Mouse (Mus musculus) kidney, embryonic 14.5 days (tissue): ENCODE results near the gene Fcna. TPM values are rescaled to one million over a fixed set of nuclear protein-coding genes. Genes with fewer than 3 reads are reported as not detected.
A peak's percentile ranks its signal among the peaks of the same experiment; 100 is the strongest.

Experiments used
- ATAC-seq: fragments of 200-750 bp; cut with Nextera tagmentation; 2 replicates; pipeline ENCODE4 v1.8.0; 2017; ENCODE audit warnings: moderate number of reproducible peaks, mild to moderate bottlenecking, moderate TSS enrichment, moderate library complexity; ENCODE audit not compliant: low FRiP score, low TSS enrichment
- H3K27ac ChIP-seq: fragments of 300-500 bp; sonication (generic); 2 replicates; pipeline ENCODE4 v1.5.1; 2014; ENCODE audit warnings: low read depth, mild to moderate bottlenecking, low read length, moderate library complexity, mixed read lengths
- H3K27me3 ChIP-seq: fragments of 300-500 bp; sonication (generic); 2 replicates; pipeline ENCODE4 v1.6.1; 2014; ENCODE audit warnings: mild to moderate bottlenecking, low read length; ENCODE audit not compliant: control insufficient read depth, insufficient read depth
- H3K36me3 ChIP-seq: fragments of 300-500 bp; sonication (generic); 2 replicates; pipeline ENCODE4 v1.6.1; 2014; ENCODE audit warnings: low read length, mixed read lengths; ENCODE audit not compliant: control insufficient read depth, insufficient read depth
- H3K4me1 ChIP-seq: fragments of 300-500 bp; sonication (generic); 2 replicates; pipeline ENCODE4 v1.6.1; 2014; ENCODE audit warnings: low read length, mixed read lengths; ENCODE audit not compliant: control insufficient read depth, insufficient read depth
- H3K4me2 ChIP-seq: fragments of 300-500 bp; sonication (generic); replicated peaks from 2 replicates; pipeline ENCODE4 v1.6.1; 2014; ENCODE audit warnings: low read depth, mild to moderate bottlenecking, low read length
- H3K4me3 ChIP-seq: fragments of 300-500 bp; sonication (generic); 2 replicates; pipeline ENCODE4 v1.5.1; 2014; ENCODE audit warnings: mild to moderate bottlenecking, low read length
- H3K9ac ChIP-seq: fragments of 300-500 bp; sonication (generic); 2 replicates; pipeline ENCODE4 v1.6.1; 2014; ENCODE audit warnings: low read depth, mild to moderate bottlenecking, low read length, moderate library complexity
- H3K9me3 ChIP-seq: fragments of 300-500 bp; sonication (generic); 2 replicates; pipeline ENCODE4 v1.6.1; 2016; ENCODE audit warnings: low read length; ENCODE audit not compliant: control insufficient read depth
- whole genome bisulfite sequencing: fragments of 180-500 bp; shearing (Covaris S2); extraction: QIAGEN DNeasy Blood & Tissue Kit; methylation state at CpG from one replicate; pipeline ENCODE4 v1.1.7; 2014; 5-methylcytosine and 5-hydroxymethylcytosine counted together
- polyA plus RNA-seq: library from polyadenylated mRNA; unstranded; fragments of >200 nt; fragmentation: Nextera tagmentation; extraction: Ambion mirVana; gene quantifications from 2 replicates; pipeline ENCODE4 v1.2.1, GENCODE M21; 2014

The Fcna gene
- polyA plus RNA-seq, 1 experiment from 2014 or later = 1.9 TPM

DNA sequence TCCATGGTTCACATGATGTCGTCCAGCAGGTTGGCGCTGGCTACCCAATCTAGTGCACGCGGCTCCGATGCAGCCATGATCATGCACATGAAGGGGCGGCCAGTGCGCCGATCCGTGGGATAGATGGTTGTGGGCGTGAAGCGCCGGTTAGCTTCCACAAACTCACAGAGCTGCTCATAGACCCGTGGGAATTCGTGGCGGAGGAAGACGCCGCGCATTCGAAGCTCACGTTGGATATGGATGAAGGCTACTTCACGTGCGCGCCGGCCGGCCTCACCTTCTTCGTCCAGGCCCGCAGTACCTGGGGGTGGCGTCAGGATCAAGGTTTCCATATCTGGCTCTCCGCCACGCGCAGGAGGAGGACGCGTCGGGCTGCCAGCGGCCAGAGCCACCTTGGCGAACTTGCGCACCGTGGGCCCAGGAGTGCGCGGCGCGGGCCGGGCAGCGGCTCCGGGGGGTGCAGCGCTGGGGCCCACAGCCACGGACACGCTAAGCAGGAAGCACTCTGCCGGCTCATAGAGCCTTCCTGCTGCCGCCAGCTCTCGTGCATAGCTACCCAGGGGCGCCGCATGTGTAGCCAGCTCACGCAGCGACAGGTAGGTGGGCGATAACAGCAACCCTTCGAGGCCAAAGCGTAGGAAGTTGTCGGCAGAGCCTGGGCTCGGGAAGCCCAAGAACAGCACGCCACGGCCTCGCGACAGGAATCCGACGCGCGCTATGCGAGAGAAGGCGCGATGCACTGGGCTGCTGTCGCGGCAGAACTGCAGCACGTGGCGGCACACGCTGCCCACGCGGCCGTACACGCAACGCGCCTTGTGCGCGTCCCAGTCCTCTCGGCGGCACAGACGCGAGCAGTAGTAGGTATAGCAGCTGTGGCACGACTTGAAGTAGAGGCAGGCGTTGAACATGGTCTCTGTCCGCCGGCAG is 50.6 kb downstream of the Fcna start:
- Histone ChIP-seq H3K9ac (0 out of 2 replicates have a peak overlapping the region, but pooled peaks have one; percentile 23), H3K4me3 (peak overlapping the region; percentile 22), H3K4me2 (peak overlapping the region; percentile 36), H3K4me1 (peaks cover 45% of the 10 kb centered on the region), H3K9me3 (peaks cover 2% of the 10 kb centered on the region; the same call in 1 of the 2 replicates), H3K27me3 (peaks cover 56% of the 10 kb centered on the region), H3K27ac (no peak overlapping the region), H3K36me3 (no peaks in the 10 kb centered on the region; the same call in 1 of the 2 replicates)
- WGBS = 15% methylated on average over 92 of the region's 92 CpGs
- ATAC-seq = no peak

DNA sequence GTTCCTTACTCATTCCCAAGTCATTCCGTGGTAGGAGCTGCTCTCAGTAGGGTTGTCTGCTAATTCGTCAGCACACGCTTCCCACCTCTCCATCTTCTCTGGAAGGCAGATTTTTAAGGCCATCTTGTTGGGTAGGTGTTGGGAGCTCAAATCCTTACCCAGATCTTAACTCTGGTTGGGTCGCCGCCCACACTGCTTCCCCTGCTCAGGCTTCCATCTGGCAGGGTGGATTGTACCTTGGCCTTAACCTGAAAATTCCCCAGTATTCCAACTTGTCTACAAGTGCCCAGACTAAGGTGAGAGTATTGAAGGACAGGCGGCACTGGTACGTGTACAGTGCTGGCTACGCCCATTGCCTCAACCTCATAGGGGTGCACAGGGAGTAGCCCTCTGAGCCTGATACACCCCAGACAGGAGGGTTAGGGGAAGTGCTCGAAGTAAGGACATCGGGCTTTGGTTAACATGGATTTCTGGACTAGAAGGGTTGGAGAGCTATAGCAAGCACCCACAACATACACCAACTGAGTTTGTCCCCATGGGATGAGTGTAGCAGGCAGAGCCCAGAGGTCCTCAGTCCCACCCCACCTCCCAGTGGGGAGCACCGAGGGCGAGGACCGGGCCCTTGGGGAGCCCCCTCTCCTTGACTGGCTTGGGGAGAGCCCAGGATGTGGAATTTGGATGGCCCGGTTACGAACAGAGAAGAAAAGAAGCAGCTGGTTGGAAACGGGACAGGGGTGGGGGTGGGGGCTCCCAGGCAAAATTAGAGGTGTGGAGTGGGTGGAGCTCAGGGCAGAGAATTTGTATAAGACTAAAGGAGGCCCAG is 51.6 kb downstream of the Fcna start:
- no peak for ATAC-seq
- Histone ChIP-seq H3K27ac (no peak overlapping the region), H3K4me2 (peak overlapping the region; percentile 59; the same call in 1 of the 2 replicates), H3K4me3 (0 out of 2 replicates have a peak overlapping the region, but pooled peaks have one; percentile 58), H3K9me3 (peaks cover 2% of the 10 kb centered on the region; the same call in 1 of the 2 replicates), H3K4me1 (peaks cover 40% of the 10 kb centered on the region), H3K9ac (peak overlapping the region; percentile 51; the same call in 1 of the 2 replicates), H3K36me3 (no peaks in the 10 kb centered on the region; the same call in 1 of the 2 replicates), H3K27me3 (peaks cover 56% of the 10 kb centered on the region)
- 77% methylated on average over 16 of the region's 16 CpGs for WGBS

DNA sequence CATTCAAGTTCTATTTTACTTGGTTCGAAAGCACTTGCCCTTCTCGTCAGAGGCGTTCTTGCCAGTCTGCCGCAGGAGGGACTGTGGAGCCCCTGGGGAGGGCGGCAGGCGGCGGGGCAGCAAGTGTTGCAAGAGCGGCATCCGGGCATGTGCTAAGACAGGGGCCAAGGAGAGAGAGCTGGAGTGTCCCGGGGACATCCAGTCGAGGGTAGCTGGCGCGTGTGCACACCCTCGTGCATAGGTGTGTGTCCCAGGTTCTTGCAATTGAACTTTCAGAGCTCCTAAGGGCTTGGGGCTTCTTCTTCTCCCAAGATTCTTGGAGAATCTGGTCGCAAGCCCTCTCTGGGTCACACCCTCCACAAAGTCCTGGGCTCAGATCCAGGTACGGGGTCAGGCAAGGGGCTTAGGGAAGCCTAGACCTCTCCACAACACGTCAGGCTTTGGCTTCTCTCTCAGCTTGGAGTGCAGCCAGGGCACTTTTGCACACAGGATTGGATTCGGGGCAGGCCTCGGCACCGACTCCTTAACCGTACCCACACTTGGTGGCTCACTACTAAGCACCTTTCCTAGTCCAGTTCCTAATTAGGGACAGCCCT is 52.3 kb downstream of the Fcna start:
- 18% methylated on average over 21 of the region's 21 CpGs for WGBS
- no peak for ATAC-seq
- Histone ChIP-seq H3K27ac (peak overlapping the region; percentile 82; the same call in 1 of the 2 replicates), H3K4me1 (peaks cover 40% of the 10 kb centered on the region), H3K4me2 (peak overlapping the region; percentile 59), H3K27me3 (peaks cover 50% of the 10 kb centered on the region), H3K4me3 (peak overlapping the region; percentile 58), H3K36me3 (peaks cover 5% of the 10 kb centered on the region; the same call in 1 of the 2 replicates), H3K9ac (peak overlapping the region; percentile 51), H3K9me3 (peaks cover 2% of the 10 kb centered on the region; the same call in 1 of the 2 replicates)

Other genes starting within 250 kb of the Fcna start
- gene Entpd2, start 232.2 kb downstream of the Fcna start, polyA plus RNA-seq = 2.0 and 2.7 TPM in 2 replicates
- 32.8 and 34.0 TPM in 2 replicates for gene Npdc1, start 228.7 kb downstream of the Fcna start, polyA plus RNA-seq
- not detected in 2 replicates for gene Fut7, start 204.8 kb downstream of the Fcna start, polyA plus RNA-seq
- gene Abca2, start 199.3 kb downstream of the Fcna start, polyA plus RNA-seq = 8.1 and 11.2 TPM in 2 replicates
- gene Clic3, start 171.2 kb downstream of the Fcna start, polyA plus RNA-seq = 0.57 and 1.2 TPM in 2 replicates
- 23.5 and 23.9 TPM in 2 replicates for gene Paxx, start 166.9 kb downstream of the Fcna start, polyA plus RNA-seq
- 1.1 and 1.5 TPM in 2 replicates for gene Ptgds, start 158.0 kb downstream of the Fcna start, polyA plus RNA-seq
- not detected in 2 replicates for gene Lcn12, start 134.1 kb downstream of the Fcna start, polyA plus RNA-seq
- gene Fbxw5, start 127.3 kb downstream of the Fcna start, polyA plus RNA-seq = 58.1 and 87.6 TPM in 2 replicates
- gene C8g, start 126.3 kb downstream of the Fcna start, polyA plus RNA-seq = 7.9 and 9.8 TPM in 2 replicates
- 30.2 and 34.0 TPM in 2 replicates for gene Traf2, start 81.1 kb downstream of the Fcna start, polyA plus RNA-seq
- 314 and 436 TPM in 2 replicates for gene Edf1, start 70.2 kb downstream of the Fcna start, polyA plus RNA-seq
- 3.3 and 7.5 TPM in 2 replicates for gene Mamdc4, start 53.2 kb downstream of the Fcna start, polyA plus RNA-seq
- gene Phpt1, start 52.8 kb downstream of the Fcna start, polyA plus RNA-seq = 229 and 294 TPM in 2 replicates
- 0.07 and 0.18 TPM in 2 replicates for gene Ajm1, start 46.3 kb downstream of the Fcna start, polyA plus RNA-seq
- gene Rabl6, start 19.5 kb downstream of the Fcna start, polyA plus RNA-seq = 59.6 and 81.1 TPM in 2 replicates
- 0.23 and 0.29 TPM in 2 replicates for gene Ccdc183, start 10.4 kb downstream of the Fcna start, polyA plus RNA-seq
- 24.3 and 35.0 TPM in 2 replicates for gene Tmem141, start 6.0 kb downstream of the Fcna start, polyA plus RNA-seq
- gene Lcn8, start 25.1 kb upstream of the Fcna start, polyA plus RNA-seq = not detected in 2 replicates
- not detected in 2 replicates for gene Lcn5, start 29.9 kb upstream of the Fcna start, polyA plus RNA-seq
- not detected in 2 replicates for gene Lcn6, start 48.8 kb upstream of the Fcna start, polyA plus RNA-seq
- gene Lcn10, start 54.7 kb upstream of the Fcna start, polyA plus RNA-seq = not detected in 2 replicates
- not detected in 2 replicates for gene Obp2a, start 72.0 kb upstream of the Fcna start, polyA plus RNA-seq
- gene Bmyc, start 78.7 kb upstream of the Fcna start, polyA plus RNA-seq = 83.2 and 93.7 TPM in 2 replicates
- not detected in 2 replicates for gene Obp2b, start 109.0 kb upstream of the Fcna start, polyA plus RNA-seq
- 0.45 TPM in 1 of 2 replicates, not detected in the other for gene Lcn3, start 137.5 kb upstream of the Fcna start, polyA plus RNA-seq
- gene Lcn11, start 149.0 kb upstream of the Fcna start, polyA plus RNA-seq = not detected in 2 replicates
- not detected in 2 replicates for gene Gm13539, start 154.2 kb upstream of the Fcna start, polyA plus RNA-seq
- not detected in 2 replicates for gene Glt6d1, start 187.8 kb upstream of the Fcna start, polyA plus RNA-seq
- not detected in 2 replicates for gene Lcn9, start 195.1 kb upstream of the Fcna start, polyA plus RNA-seq
- not detected in 2 replicates for gene Sohlh1, start 219.2 kb upstream of the Fcna start, polyA plus RNA-seq
- 0.07 and 0.67 TPM in 2 replicates for gene Kcnt1, start 235.7 kb upstream of the Fcna start, polyA plus RNA-seq